Mouse (Mus musculus) testis, adult 2 months (tissue): Measurements from ENCODE around the gene Stx19.

ENCODE experiments used
- CTCF ChIP-seq: fragments of 200-500 bp; IDR thresholded peaks from 2 replicates; pipeline ENCODE4 v1.5.1; 2012; ENCODE audit warnings: low read depth, mild to moderate bottlenecking, inconsistent platforms, low read length, moderate library complexity; ENCODE audit not compliant: control insufficient read depth, insufficient read depth, insufficient replicate concordance
- POLR2A ChIP-seq: fragments of 200-500 bp; IDR thresholded peaks from 2 replicates; pipeline ENCODE4 v1.6.1; 2012; ENCODE audit warnings: low read depth, mild to moderate bottlenecking, inconsistent platforms, low read length, moderate library complexity; ENCODE audit not compliant: control insufficient read depth

DNA sequence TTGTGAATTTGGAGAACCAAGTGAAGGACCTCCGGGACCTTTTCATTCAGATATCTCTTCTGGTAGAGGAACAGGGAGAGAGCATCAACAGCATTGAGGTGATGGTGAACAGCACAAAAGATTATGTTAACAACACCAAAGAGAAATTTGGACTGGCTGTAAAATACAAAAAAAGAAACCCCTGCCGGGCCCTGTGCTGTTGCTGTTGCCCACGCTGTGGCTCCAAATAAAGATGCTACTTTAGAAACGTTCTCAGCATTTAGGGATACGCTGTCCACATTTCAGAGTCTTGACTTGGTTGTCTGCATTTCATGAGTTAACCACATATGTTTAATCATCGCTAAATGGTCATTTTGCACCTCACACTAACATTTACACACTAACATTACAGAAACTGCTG lies 8.0 kb downstream of the Stx19 start:
- TF ChIP-seq CTCF (no peak), POLR2A (no peak)
